Mouse (Mus musculus) cerebellum, postnatal 4 days (tissue): Measurements from ENCODE around the gene Gm28374.
"Not testable (repeated sequence)": the region's sequence is repeated elsewhere in the genome, so short reads cannot be mapped to it uniquely, and the experiment has no call there.

ENCODE experiments used
- DNase-seq, 2 experiments: peaks; one replicate each; pipeline ENCODE4 v3.0.0; 2022; ENCODE audit warnings: low spot score in 2 of 2, mixed read lengths in 1 of 2

Gene Gm28374

DNA sequence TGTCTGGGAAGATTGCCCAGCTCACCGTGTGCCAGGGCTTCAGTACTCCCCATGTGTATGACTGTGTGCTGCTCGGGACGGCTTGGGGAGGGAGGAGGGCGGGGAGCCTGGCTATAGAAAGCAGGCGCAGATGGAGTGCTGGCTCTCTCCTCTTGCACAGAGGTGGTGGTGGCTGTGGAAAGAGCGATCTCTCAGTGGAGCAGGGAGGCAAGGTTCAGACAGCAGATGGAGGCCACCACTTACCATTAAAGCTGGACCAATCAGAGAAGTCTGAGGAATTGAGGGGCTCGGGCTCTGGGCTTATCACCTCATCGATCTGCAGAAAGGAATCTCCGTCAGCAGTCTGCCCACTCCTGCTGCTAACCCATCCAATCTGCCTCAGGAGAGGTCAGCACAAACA is at the start of gene Gm28374:
Gm28374 (minus strand) TSS at position 101 of the 400 bp plus-strand sequence.
- DNase-seq = no peak

DNA sequence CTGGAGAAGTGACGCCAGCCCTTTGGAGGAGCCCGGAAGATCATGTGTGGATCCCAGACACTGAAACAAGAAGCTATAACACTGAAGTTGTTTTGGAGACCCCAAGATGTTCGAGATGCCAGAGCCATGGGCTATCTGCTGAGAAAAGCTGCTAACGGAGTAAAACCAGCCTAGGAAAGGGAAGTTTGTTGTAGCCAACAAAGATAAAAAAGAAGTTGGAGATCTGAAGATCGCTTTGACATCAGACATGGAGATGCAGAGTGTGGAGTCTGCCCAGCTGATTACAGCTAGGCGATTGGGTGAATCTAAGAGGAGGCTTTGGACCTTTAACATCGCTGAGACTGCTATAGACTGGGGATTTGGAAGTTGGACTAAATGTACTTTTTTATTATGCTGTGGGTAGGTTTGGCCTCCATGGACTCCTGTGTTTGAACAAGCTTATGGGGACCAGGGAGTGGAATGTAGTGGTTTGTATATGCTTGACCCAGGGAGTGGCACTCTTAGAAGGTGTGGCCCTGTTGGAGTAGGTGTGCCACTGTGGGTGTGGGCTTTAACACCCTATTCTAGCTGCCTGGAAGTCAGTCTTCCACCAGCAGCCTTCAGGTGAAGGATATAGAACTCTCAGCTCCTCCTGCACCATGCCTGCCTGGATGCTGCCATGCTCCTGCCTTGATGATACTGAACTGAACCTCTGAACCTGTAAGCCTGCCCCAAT is 48.5 kb upstream of the Gm28374 start:
- DNase-seq = not testable (repeated sequence)

DNA sequence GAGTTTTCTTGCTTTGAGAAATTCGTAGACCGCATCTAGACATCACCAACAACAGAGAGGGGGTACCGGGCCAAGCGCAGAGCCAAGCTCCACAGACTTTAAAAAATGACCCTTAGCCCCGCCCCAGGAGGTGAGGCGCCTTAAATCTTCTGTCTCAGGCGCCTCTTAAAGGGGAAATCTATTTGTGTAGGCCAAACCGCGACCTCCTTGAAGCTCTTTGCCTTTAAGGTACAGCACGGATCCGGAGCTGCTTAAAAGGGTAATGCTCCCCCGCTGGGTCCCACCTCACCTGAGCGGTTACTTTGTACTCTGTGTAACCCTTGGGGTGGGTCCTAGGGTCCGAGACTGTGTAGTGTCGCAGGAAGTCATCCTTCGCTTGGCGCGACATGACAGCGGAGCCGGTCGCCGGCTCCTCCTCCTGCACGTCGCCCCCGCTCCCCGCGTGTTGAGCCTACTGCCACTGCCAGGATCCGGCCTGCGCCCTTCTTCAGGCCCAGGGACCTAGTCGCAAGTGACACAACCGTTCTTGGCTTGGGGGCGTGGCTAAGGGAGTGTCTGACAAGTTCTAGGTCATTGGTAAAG is 45.8 kb upstream of the Gm28374 start, which contains the start of gene Snx15:
Snx15 (minus strand) TSS at position 545 of the 582 bp plus-strand sequence.
- DNase-seq = peak; percentile 74 to 87

DNA sequence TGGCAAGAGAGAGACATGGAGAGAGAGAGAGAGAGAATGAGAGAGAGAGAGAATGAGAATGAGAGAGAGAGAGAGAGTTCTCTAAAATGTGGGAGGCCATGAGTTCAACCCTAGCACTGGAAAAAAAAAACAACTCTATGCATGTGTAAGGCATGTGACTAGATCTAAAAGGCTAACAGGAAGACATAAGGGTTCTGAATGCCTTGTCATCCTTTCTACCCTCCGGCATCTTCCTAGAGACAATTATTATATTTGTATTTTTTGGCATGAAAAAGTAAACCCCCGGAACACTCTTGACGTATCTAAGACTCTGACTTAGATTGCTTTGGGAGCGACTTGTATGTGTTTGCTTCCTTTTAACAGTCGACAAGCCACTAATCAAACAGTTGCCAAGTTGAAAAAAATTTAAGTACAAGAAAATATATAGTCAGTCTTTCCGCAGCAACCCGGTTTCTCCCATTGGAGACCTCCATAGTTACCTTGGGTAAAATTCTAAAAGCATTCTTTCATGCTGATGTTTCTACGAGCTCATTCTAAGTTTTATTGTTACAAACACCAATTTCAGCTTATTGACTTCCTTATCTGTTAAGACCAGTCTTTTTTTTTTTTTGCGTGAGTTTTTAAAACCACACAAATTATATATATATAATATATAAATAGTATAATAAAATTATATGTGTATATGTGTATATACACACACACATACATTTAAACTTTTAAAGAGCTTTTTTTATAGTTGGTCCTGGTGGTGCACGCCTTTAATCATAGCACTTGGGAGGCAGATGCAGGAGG is 44.9 kb upstream of the Gm28374 start:
- no peak for DNase-seq

DNA sequence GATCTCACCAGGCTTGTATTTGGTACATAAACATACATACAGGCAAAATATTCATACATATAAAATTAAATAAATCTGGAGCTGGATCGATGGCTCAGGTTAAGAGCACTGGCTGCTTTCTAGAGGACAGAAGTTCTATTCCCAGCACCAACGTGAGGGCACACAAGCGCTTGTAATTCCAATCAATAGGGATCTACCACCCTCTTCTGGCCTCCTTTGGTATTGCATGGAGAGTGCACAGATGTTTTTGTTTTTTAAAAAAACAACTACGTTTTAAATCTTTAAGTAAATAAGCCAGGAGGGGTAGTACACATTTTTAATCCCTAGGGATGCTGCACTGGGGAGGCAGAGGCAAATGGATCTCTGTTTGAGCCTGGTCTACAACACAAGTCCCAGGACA is 44.2 kb upstream of the Gm28374 start:
- DNase-seq = peak in 1 of 2 experiments; percentile 44

DNA sequence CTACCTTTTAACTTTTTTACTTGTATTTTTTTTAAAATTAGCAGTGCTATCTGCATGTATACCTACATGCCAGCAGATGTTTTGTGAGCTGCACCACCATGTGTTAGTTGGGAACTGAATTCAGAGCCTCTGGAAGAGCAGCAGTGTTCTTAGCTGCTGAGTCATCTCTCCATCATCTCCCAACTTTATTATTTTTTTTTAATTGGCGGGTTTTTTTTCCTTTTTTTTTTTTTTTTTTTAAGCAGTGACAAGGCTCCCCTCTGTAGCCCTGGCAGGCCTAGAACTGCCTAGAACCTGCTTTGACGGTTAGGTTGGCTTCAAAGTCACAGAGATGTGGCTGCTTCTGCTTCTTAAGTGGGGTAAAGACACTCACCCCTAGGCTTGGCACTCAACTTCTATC is 42.8 kb upstream of the Gm28374 start:
- DNase-seq = no peak

DNA sequence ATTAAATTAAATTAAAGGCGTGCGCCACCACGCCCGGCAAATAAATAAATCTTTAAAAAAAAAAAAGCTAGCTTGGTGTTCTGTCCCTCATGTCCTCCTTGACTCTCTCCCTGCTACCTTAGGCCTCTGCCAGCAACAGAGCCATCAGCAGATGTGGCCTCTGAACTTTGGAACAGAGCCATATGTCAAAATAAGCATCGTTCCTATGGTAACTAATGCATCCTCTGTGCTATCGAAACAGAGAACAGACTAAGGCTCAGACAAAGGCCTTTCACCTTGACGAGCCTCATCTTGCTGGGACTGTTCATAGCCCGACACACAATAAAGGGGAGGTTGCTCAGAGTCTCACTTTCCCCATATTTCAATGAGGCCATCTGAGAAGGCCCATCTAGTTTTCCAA is 41.3 kb upstream of the Gm28374 start:
- DNase-seq = no peak

DNA sequence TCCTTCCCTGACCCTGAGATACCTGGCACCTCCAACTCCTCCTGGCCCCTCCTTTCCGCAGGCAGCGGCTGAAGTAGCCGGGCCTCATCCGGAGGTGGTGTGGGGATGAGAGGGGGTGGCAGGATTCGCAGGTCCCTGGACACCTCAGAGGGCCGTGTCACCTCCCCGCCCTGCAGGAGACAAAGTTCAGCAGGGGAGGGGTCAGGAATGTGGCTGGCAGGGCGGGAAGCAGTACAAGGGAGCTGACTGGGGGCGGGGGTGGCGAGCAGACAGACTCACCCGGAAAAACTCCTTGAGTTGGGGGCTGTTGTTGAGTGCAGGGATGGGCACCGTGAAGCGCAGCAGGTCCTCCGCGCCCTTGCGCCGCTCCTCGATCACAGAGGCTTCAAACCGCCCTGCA is 39.7 kb upstream of the Gm28374 start:
- DNase-seq = no peak

DNA sequence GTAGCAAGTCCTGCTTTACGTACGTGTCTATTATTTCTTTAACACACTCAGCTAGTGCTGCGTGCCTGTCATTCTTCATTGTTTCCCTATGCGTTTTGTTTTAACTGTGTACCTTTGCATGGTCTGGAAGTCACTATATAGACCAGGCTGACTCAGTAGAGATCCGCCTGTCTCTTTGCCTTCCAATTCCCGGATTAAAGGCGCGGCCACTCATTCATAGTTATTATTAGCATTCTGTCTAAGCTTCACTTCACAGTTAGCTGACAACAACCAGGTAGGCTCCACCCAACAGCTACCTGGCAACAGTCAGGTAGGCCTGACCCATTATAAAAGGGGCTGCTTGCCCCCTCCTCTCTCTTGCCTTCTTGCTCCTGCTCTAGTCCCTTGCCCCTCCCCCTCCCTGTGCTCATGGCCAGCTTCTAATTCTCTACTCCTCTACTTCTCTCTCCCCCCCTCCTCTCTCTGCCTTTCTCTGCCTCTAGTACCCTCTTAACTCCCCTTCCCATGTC is 36.7 kb upstream of the Gm28374 start:
- peak in 1 of 2 experiments; percentile 25 for DNase-seq

DNA sequence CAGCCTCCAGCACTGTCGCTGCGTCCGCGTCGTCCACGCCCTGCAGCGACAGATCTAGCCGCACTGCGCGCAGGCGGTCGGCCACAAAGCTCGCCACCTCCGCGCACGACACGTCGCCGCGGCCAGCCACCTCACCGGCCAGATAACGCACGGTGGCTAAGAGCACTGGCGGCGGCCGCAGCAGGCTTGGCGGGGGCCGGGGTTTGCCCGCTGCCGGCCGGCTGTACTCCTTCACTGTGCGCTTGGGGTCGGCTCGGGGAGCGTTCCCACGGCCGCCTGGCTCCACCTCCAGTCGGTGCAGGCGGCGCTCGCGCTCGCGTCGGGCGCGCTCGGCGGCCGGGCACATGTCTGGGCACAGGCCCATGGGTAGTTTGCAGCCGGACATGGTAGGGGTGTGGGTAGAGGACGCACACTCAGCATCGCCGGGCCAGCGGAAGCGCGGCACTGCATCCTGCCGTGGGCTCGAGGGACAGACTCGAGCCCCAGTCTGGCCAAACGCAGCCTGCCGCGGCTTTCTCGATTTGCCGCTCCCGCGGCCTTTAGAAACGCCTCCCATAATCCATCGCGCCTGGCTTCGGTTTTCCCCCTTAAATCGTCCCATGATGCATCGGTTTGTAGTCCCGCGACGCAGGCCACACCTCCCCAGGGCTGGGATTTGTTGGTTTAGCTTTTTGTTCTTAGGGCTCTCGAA is 36.1 kb upstream of the Gm28374 start, which contains the start of gene Sac3d1:
Sac3d1 (minus strand) TSS at position 665 of the 691 bp plus-strand sequence.
- DNase-seq = peak; percentile 76 to 83

DNA sequence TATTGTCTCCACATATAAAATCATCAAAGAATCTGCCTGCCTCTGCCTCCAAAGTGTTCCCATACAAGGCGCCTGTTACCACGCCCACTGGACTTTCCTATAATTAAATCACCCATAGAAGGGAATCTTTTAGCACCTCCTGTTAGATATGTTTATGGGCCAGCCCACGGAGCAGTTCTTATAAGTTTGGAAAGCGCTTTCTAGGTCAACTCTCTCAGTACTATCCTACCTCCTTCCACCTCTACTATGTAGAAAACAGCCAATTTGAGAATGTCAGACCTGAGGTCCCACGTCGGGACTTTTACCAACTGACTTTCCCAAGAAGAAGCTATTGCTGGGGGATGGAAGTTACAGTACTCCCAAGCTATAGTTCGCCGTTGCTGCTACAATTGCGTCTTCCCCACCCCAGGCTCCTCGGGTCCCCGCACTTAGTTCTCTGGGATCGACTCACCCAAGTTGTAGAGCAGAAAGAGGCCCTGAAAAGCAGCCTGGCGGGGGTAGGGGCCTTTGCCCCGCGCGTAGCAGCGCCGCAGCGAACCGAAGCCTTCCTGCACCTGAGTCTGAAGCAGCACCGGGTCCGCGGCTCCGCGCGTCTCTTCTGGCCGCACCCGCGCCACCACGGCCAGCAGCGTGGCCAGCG is 35.4 kb upstream of the Gm28374 start:
- DNase-seq = no peak

DNA sequence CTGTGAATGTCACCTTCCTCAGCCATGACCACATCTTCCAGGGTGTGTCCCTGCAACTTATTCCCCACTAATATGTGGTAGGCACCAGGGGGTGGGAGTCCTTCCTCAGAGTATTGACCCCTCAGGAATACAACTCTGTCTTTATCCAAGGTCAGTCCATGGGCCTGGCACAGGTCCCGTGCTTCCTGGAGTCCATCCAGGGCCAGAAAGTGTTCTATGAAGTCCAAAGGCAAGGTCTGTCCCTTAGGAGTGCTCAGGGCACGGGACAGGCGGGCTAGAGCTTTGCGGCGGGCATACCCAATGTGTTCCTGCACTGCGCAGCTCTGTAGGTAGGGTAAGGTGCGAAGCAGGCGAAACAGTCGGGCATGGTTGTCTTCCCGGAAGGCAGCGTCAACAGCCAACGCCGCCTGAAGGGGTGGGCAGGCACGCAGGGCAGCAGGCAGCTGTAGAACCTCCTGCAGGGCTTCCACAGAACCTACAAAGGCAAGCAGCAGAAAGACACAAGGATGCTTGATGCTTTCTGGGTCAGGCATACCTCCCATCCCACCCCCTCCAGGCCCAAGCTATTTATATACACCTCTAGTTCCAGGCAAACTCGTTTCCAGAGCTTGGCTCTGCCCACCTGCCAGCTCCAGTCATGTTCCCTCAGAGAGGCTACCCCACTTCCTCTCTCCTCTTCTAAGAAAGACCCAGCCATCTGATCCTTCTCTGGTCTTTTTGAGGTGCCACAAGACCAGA is 34.2 kb upstream of the Gm28374 start:
- DNase-seq = no peak

DNA sequence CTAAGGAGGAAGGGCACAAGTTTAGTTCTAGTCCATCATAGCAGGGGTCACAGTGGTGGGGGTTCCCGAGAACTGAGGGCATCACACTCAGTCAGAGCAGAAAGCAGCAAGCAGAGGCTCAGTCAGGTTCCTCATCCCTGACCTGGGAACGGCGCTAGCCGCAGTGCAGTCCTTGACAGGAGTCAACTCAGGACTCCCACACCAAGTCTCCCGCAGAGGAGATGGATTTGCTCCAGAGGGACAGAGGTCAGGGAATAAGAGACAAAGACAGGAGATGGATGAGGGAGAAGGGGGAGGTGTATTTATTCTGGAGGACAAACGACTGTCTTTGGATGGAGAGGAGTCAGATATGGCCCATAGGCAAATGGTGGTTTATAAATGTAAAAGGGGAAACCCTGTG is 31.1 kb upstream of the Gm28374 start:
- no peak for DNase-seq

DNA sequence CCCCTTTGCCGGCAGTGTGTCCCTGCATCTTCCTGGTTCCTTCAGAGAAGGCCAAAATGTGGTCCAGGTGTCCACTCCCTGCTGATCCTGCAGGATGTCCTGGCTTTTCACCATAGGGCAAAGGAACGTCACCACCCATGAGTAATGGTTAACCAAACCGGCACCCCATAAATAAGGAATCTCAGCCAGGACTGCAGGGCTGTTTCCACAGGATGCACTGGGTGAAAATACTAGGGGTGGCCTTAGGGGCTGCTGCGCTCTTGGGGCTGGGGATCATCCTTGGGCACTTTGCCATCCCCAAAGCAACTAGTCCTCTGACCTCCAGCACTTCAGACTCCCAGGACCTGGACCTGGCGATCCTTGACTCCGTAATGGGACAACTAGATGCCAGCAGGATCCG is 23.5 kb upstream of the Gm28374 start, which contains the start of gene Naaladl1:
Naaladl1 (plus strand) TSS at position 197 of the 400 bp plus-strand sequence.
- no peak for DNase-seq

DNA sequence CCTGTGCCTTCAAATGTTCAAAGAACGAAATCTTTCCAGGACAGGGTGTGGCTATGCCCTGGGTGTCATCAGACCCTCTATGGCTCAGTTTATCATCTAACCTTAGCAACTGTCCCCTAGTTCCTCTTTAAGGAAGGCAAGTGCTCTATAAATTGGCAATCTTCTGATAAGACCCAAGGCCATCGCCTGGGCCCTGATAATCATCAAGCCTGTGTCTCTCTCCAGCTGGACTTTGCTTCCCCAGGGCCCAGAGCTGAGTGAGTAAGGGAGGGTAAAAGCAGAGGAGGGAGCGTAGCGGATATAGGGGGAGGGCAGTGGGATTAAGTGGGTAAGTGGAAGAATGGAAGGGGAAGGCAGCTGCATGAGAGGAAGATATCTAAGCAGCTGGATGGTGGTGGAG is 22.4 kb upstream of the Gm28374 start:
- no peak for DNase-seq

DNA sequence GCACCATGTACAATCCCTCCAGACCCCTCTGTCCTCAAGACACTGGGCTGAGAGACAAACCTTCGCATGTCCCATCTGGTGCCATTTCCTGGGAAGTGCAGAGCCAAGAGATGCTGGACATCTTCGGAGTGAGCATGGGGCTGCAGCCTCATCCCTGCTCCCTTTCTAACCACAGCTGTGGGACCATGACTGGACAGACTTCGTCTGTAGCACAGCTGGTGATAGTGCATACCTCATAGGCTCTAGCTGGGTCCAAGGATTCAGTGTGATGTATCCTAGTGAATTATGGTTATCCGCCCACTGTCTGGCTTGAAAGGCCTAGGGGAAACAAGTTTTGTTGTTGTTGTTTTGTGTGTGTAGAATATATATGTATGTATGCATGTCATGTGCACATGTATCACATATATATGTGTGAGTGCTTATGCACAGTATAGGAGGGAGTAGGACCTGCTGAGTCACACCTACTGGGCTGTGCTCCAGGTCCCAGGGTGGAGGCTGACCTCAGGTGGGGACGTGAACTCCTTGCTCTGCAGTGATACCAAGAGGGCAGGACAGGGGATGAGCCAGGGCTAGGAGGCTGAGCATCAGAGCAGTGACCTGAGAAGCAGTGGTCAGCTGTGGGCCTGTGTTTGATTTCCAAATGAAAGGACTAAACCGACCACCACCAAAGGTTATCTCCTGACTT is 20.3 kb upstream of the Gm28374 start:
- no peak for DNase-seq

DNA sequence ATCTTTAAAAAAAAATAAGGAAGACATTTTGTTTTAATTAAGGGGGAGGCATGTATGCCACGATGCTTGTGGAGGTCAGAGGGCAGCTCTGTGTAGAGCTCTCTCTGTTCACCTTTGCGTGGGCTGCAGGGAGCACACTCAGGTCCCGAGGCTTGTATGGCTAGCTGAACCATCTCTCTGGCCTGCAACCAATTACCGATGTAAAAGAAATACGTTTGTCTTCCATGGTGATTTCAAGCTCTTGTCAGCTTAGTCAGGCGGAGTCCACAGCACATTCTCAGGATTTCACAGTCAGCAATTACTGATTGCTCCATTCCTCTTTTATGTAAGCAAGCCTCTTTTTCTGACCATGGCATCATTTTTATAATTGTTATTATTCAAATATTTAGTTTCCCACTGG is 19.1 kb upstream of the Gm28374 start:
- DNase-seq = no peak

DNA sequence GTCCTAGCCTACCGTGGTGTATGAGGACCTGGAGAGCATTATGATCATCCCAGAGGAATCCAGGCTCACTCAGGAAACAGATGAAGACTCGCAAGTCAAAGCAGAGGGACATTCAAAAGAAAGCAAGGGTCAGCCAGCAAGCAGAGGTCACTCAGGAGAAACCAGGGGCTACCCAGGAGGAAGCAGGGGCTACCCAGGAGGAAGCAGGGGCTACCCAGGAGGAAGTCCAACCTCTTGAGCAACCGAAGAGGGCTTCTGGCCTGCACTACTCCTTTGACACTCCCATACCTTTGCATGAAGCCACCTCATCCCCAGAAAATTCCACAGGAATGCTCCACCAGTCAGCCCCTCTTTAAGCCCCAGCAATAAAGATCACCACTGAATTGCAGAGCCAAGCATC is 15.8 kb upstream of the Gm28374 start:
- no peak for DNase-seq

DNA sequence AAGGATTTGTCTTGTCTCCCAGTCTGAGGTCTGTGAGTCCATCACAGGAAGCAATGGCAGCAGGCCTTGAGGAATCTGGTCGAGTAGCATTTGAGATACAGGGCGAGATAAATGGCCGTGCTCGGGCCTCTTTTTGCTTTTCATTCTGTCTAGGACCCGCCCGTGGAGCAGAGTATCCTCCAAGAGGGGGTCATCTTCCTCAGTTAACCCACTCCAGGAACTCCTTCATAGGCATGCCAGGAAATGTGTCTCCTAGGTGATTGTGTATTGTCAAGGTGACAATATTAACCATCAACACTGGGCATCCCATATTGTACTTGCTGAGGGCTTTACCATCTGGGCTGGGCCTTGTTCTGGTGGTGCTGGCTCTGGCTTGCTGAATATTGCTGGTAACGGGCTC is 12.1 kb upstream of the Gm28374 start, which contains the start of gene AC131692.1:
AC131692.1 (plus strand) TSS at position 301 of the 400 bp plus-strand sequence.
- no peak for DNase-seq

DNA sequence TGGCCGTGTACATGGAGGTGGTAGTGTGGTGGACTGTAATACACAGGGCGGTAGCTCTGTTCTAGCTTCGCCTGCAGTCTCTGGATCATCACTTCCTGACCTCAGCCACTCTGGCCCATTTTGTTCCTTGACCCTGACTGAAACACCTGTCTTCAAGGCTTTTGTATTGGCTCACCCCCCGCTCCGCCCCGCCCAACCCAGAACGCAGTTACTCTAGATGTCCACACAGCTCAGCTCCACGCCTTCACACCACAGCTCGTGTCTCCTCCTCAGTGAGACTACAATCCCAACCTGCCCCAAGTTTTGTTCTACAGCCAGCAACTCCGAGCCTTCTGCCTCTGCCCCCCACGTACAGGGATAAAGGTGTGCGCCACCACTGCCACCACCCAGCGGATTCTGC is 6.8 kb upstream of the Gm28374 start:
- no peak for DNase-seq
